In genomic region chr4:123343471-123343789, GRCm38 (mm10) we compare ENCODE assay signal across 8 mouse cellular contexts. TPM values are rescaled to one million over a fixed set of nuclear protein-coding genes. Genes with fewer than 3 reads are reported as not detected.
DNase-seq lines count a peak whose midpoint lies in the region; ATAC-seq and TF ChIP-seq lines count a peak whose summit lies in the region.

No protein-coding gene starts in this region.

- H3K36me3 ChIP-seq in intestine, embryonic 15.5 days: no peaks in the 10 kb centered on the region
- H3K36me3 ChIP-seq in midbrain, embryonic 14.5 days (ENCODE audit: control insufficient read depth, insufficient read depth, low read length): peaks cover 13% of the 10 kb centered on the region

- peak; percentile 85 for ATAC-seq in intestine, embryonic 15.5 days
- ATAC-seq in midbrain, embryonic 14.5 days (ENCODE audit: low FRiP score, low TSS enrichment): no peak

- peak overlapping the region; percentile 45 for H3K9ac ChIP-seq in intestine, embryonic 15.5 days
- H3K9ac ChIP-seq in midbrain, embryonic 14.5 days (replicated peaks; ENCODE audit: low read length): no peak overlapping the region

- no peak for TF ChIP-seq CTCF in cortical plate, adult 2 months (IDR thresholded peaks at IDR 0.05; ENCODE audit: extremely low read depth, insufficient read depth, low read length)

- H3K27me3 ChIP-seq in intestine, embryonic 15.5 days (replicated peaks): peaks cover 31% of the 10 kb centered on the region
- H3K27me3 ChIP-seq in midbrain, embryonic 14.5 days (ENCODE audit: control insufficient read depth, insufficient read depth, low read length): peaks cover 40% of the 10 kb centered on the region

- 4% methylated on average over 6 of the region's 6 CpGs for WGBS in intestine, embryonic 15.5 days
- 12% methylated on average over 6 of the region's 6 CpGs for WGBS in midbrain, embryonic 14.5 days

- TF ChIP-seq POLR2A in cortical plate, adult 2 months (IDR thresholded peaks at IDR 0.05; ENCODE audit: extremely low read depth, insufficient read depth, low read length): no peak

- peak overlapping the region; percentile 98 for H3K4me2 ChIP-seq in intestine, embryonic 15.5 days (replicated peaks)
- peak overlapping the region; percentile 81 for H3K4me2 ChIP-seq in midbrain, embryonic 14.5 days (ENCODE audit: low read length)

- H3K4me1 ChIP-seq in cortical plate, adult 2 months (ENCODE audit: control insufficient read depth, insufficient read depth, low read length): no peaks in the 10 kb centered on the region
- peaks cover 14% of the 10 kb centered on the region for H3K4me1 ChIP-seq in intestine, embryonic 15.5 days (replicated peaks)
- peaks cover 11% of the 10 kb centered on the region for H3K4me1 ChIP-seq in midbrain, embryonic 14.5 days (ENCODE audit: control insufficient read depth, insufficient read depth, low read length)

- intact Hi-C loops in left cerebral cortex, postnatal 10 days (cut with DNase I): loop anchor here (5.0 kb wide), 1 partner anchor 36 kb away; no protein-coding TSS in a partner anchor

- peak; percentile 4 to 10 for DNase-seq in kidney, adult 8-10 months
- DNase-seq in kidney, adult 9 months: no peak
- peak; percentile 18 for DNase-seq in midbrain, embryonic 14.5 days
- no peak for DNase-seq in layer of hippocampus, postnatal 36 days
- DNase-seq in cerebellum, adult 9-11 months: no peak
- DNase-seq in left cerebral cortex, postnatal 10 days (ENCODE audit: extremely low spot score in 1 of 2, low spot score in 2 of 2): no peak

- no peak overlapping the region for H3K27ac ChIP-seq in cortical plate, adult 2 months (ENCODE audit: insufficient read depth, low read length)
- peak overlapping the region; percentile 64 for H3K27ac ChIP-seq in intestine, embryonic 15.5 days
- no peak overlapping the region for H3K27ac ChIP-seq in midbrain, embryonic 14.5 days (replicated peaks; ENCODE audit: low read depth, low read length)

- peak overlapping the region; percentile 9; the same call in 1 of the 2 replicates for H3K4me3 ChIP-seq in cortical plate, adult 2 months (ENCODE audit: insufficient read depth, low read length)
- H3K4me3 ChIP-seq in intestine, embryonic 15.5 days (replicated peaks): peak overlapping the region; percentile 57
- H3K4me3 ChIP-seq in midbrain, embryonic 14.5 days (replicated peaks; ENCODE audit: low read depth, low read length): peak overlapping the region; percentile 44

- H3K9me3 ChIP-seq in intestine, embryonic 15.5 days: no peaks in the 10 kb centered on the region
- H3K9me3 ChIP-seq in midbrain, embryonic 14.5 days (ENCODE audit: control insufficient read depth, low read length): no peaks in the 10 kb centered on the region

RNA-seq across cellular contexts. Expression of gene Bmp8a, which starts 0.4 kb away (rescaled TPM):
- 0.17 and 0.23 TPM in 2 replicates for polyA plus RNA-seq in cortical plate, adult 2 months (2012; rRNA removed)
- polyA plus RNA-seq in intestine, embryonic 15.5 days (2015; fragmentation: Nextera tagmentation; extraction: Ambion mirVana): 0.53 and 0.81 TPM in 2 replicates
- polyA plus RNA-seq in midbrain, embryonic 14.5 days (2014; fragmentation: Nextera tagmentation; extraction: Ambion mirVana): 0.11 TPM in 1 of 2 replicates, not detected in the other
- total RNA-seq in layer of hippocampus, postnatal 36 days (2021): not detected
- under 1 TPM in 1 of 2 experiments, not detected in 1; 0.13 TPM for total RNA-seq in left cerebral cortex, postnatal 10 days (2021)

RNA-seq across cellular contexts. Expression of gene Oxct2a, which starts 20.0 kb away (rescaled TPM):
- polyA plus RNA-seq in cortical plate, adult 2 months (2012; rRNA removed): 0.10 and 0.13 TPM in 2 replicates
- polyA plus RNA-seq in intestine, embryonic 15.5 days (2015; fragmentation: Nextera tagmentation; extraction: Ambion mirVana): not detected in 2 replicates
- polyA plus RNA-seq in midbrain, embryonic 14.5 days (2014; fragmentation: Nextera tagmentation; extraction: Ambion mirVana): 0.16 TPM in 1 of 2 replicates, not detected in the other
- under 1 TPM in 1 of 2 experiments, not detected in 1; 0.20 TPM for total RNA-seq in layer of hippocampus, postnatal 36 days (2021)
- not detected for total RNA-seq in left cerebral cortex, postnatal 10 days (2021)

Comparison
In these comparisons a context has a peak if more than half of its experiments do, and no peak if none do; other contexts are left out.
1. DNase-seq: peak in kidney, adult 8-10 months (2 of 2) and midbrain, embryonic 14.5 days (single experiment); none in kidney, adult 9 months (single experiment), layer of hippocampus, postnatal 36 days (0 of 2), cerebellum, adult 9-11 months (single experiment) and left cerebral cortex, postnatal 10 days (0 of 2).
2. Peak in every context shown above with its lines, with median percentiles within 50 percentile points of each other: H3K4me3 ChIP-seq.